Mouse (Mus musculus) right cerebral cortex, postnatal 4 days (tissue): ENCODE measurements at regions not wholly inside any gene's neighbourhood (a gene's known extent, or its start where the extent isn't known, plus 50 kb on each side); places are given as distances from the start of the nearest gene placed in this dataset.

Experiments used
- DNase-seq: peaks from one replicate; pipeline ENCODE4 v3.0.0-alpha.2; 2022

- no peak for DNase-seq
These were observed 99.7 kb upstream of the Pde3a start for GRCm38 (mm10) chr6:141149170-141149917.

- DNase-seq, result no peak
These were observed 89.7 kb upstream of the Pde3a start for GRCm38 (mm10) chr6:141159326-141159725.

GRCm38 (mm10) chr6:141161626-141162233, 87.3 kb upstream of the Pde3a start:
- no peak for DNase-seq

- no peak for DNase-seq
These were observed 81.8 kb upstream of the Pde3a start for GRCm38 (mm10) chr6:141167270-141167669.

- no peak for DNase-seq
These were observed 80.7 kb upstream of the Pde3a start for GRCm38 (mm10) chr6:141168356-141168755.

- no peak for DNase-seq
These were observed 65.3 kb upstream of the Pde3a start for GRCm38 (mm10) chr6:141183782-141184181.

GRCm38 (mm10) chr6:141188036-141188435, 61.0 kb upstream of the Pde3a start:
- DNase-seq, result no peak

GRCm38 (mm10) chr6:141189093-141189492, 60.0 kb upstream of the Pde3a start:
- no peak for DNase-seq

- DNase-seq, result no peak
These were observed 59.4 kb upstream of the Pde3a start for GRCm38 (mm10) chr6:141189701-141190100.

- no peak for DNase-seq
These were observed 58.7 kb upstream of the Pde3a start for GRCm38 (mm10) chr6:141190383-141190782.

- DNase-seq, result no peak
These were observed 51.6 kb upstream of the Pde3a start for GRCm38 (mm10) chr6:141197501-141197900.
